9 mouse cellular contexts compared by ENCODE assay signal in the genomic region with DNA sequence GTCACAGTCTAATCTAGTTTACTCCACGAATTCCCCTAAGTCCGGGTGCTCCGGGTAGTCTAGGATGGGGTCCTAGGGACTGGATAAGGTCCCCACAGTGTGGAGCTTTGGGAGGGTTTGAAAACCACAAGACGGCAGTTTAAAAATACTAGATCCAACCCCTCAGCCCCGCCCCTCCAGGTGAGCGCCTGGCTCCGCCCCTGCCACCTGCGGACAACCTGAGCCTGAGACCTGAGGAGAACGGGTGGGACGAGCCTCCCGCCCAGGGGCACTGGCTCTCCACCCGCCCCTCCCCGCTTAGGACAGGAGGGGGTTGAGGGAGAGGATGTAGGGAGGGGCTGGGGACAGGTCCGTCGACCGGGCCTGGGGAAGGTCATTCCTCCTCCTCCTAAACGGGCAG. TPM values are rescaled to one million over a fixed set of nuclear protein-coding genes. Genes with fewer than 3 reads are reported as not detected.
DNase-seq lines count a peak whose midpoint lies in the region; ATAC-seq and TF ChIP-seq lines count a peak whose summit lies in the region.
"Had no signal": no experiment of that assay in that cellular context is flagged by ENCODE, and none has a peak within 500 bp of the region (broad histone marks: within the 10 kb centered on the region; RNA-seq: fewer than 3 reads in every experiment).

No protein-coding gene starts in this region.

- H3K4me2 ChIP-seq in lung, postnatal 0 days (replicated peaks; ENCODE audit: low read depth, low read length) = peak overlapping the region; percentile 75

- no peak for DNase-seq in ES-E14 (ENCODE audit: low read depth, low spot score)
- no peak for DNase-seq in forebrain, embryonic 10.5 days (ENCODE audit: extremely low spot score, low spot score)
- DNase-seq in kidney, adult 9 months = peak; percentile 77
- DNase-seq in lung, postnatal 0 days (ENCODE audit: low spot score) = peak; percentile 71
- no peak for DNase-seq in retina, postnatal 1 day
- no peak for DNase-seq in right cerebral cortex, adult 2 months (ENCODE audit: low spot score in 2 of 2)
- DNase-seq in layer of hippocampus, postnatal 14 days (ENCODE audit: low spot score in 2 of 2) = no peak
- no peak for DNase-seq in thymus, postnatal 10 days (ENCODE audit: low spot score in 2 of 2)

- TF ChIP-seq CTCF in lung, postnatal 0 days (IDR thresholded peaks at IDR 0.05) = no peak

- H3K9me3 ChIP-seq in ES-E14 (ENCODE audit: control insufficient read depth, insufficient read depth, low read depth, low read length) = no peaks in the 10 kb centered on the region
- no peaks in the 10 kb centered on the region for H3K9me3 ChIP-seq in forebrain, embryonic 10.5 days
- no peaks in the 10 kb centered on the region for H3K9me3 ChIP-seq in lung, postnatal 0 days (ENCODE audit: low read length)
- H3K9me3 ChIP-seq: neural tube, embryonic 13.5 days had no signal

- WGBS in forebrain, embryonic 10.5 days = 10% methylated on average over 17 of the region's 17 CpGs
- 7% methylated on average over 17 of the region's 17 CpGs for WGBS in lung, postnatal 0 days

- H3K27ac ChIP-seq in ES-E14 (ENCODE audit: insufficient read depth, low read depth, low read length, poor library complexity, severe bottlenecking) = peak overlapping the region; percentile 16
- peak overlapping the region; percentile 87; the same call in 1 of the 2 replicates for H3K27ac ChIP-seq in forebrain, embryonic 10.5 days
- H3K27ac ChIP-seq in lung, postnatal 0 days (ENCODE audit: low read length) = peak overlapping the region; percentile 77
- H3K27ac ChIP-seq: neural tube, embryonic 13.5 days had no signal

- H3K36me3 ChIP-seq in ES-E14 (ENCODE audit: control insufficient read depth, insufficient read depth, low read length, poor library complexity, severe bottlenecking) = peaks cover 6% of the 10 kb centered on the region; the same call in 1 of the 2 replicates
- H3K36me3 ChIP-seq in forebrain, embryonic 10.5 days (replicated peaks) = 0 out of 2 replicates have a peak, but pooled peaks cover 6% of the 10 kb centered on the region
- no peaks in the 10 kb centered on the region for H3K36me3 ChIP-seq in lung, postnatal 0 days (ENCODE audit: insufficient read depth, low read length)
- H3K36me3 ChIP-seq: neural tube, embryonic 13.5 days had no signal

- ATAC-seq in lung, postnatal 0 days = peak; percentile 42

- no peak for TF ChIP-seq EP300 in lung, postnatal 0 days (IDR thresholded peaks at IDR 0.05)

- H3K27me3 ChIP-seq in forebrain, embryonic 10.5 days (ENCODE audit: poor library complexity, severe bottlenecking) = peaks cover 84% of the 10 kb centered on the region
- peaks cover 16% of the 10 kb centered on the region; the same call in 1 of the 2 replicates for H3K27me3 ChIP-seq in lung, postnatal 0 days (replicated peaks; ENCODE audit: insufficient read depth, low read length)

- peak overlapping the region; percentile 42; the same call in 1 of the 2 replicates for H3K9ac ChIP-seq in ES-E14 (ENCODE audit: insufficient read depth, low read depth, low read length, poor library complexity, severe bottlenecking)
- H3K9ac ChIP-seq in lung, postnatal 0 days (replicated peaks; ENCODE audit: low read depth) = no peak overlapping the region

- in situ Hi-C loops in ES-E14 (cut with MboI; ENCODE audit: low sequenced_read_pairs in 2 of 2, unreplicated experiment in 2 of 2) = no loop called here

- peaks cover 0 to 37% of the 10 kb centered on the region in 2 experiments; a peak in 2 of 4 replicates for H3K4me1 ChIP-seq in ES-E14 (ENCODE audit: control insufficient read depth in 2 of 2, insufficient read depth in 2 of 2, low read length in 2 of 2, poor library complexity in 1 of 2)
- peaks cover 50% of the 10 kb centered on the region for H3K4me1 ChIP-seq in forebrain, embryonic 10.5 days
- 0 out of 2 replicates have a peak, but pooled peaks cover 17% of the 10 kb centered on the region for H3K4me1 ChIP-seq in lung, postnatal 0 days (ENCODE audit: insufficient read depth, low read depth, low read length)

- peak overlapping the region; percentile 65 to 67 for H3K4me3 ChIP-seq in ES-E14 (ENCODE audit: insufficient read depth in 1 of 2, low read depth in 1 of 2, low read length in 2 of 2, poor library complexity in 1 of 2, severe bottlenecking in 1 of 2)
- peak overlapping the region; percentile 62 for H3K4me3 ChIP-seq in forebrain, embryonic 10.5 days
- H3K4me3 ChIP-seq in lung, postnatal 0 days (ENCODE audit: low read depth, low read length) = peak overlapping the region; percentile 46

TF ChIP-seq in ES-E14, 5 proteins besides CTCF, POLR2A, EP300 and RAD21:
- TF ChIP-seq ZNF384 (IDR thresholded peaks at IDR 0.05; ENCODE audit: low read depth, low read length) (no peak), HCFC1 (IDR thresholded peaks at IDR 0.05; ENCODE audit: borderline replicate concordance, insufficient read depth, low read length) (no peak), ZC3H11A (IDR thresholded peaks at IDR 0.05; ENCODE audit: borderline replicate concordance, low read depth, low read length) (no peak), MAFK (IDR thresholded peaks at IDR 0.05; ENCODE audit: insufficient read depth, low read depth, low read length) (no peak), CHD2 (IDR thresholded peaks at IDR 0.05; ENCODE audit: low read depth, low read length) (no peak)

RNA-seq across cellular contexts. Expression of a gene that starts 6.7 kb away (rescaled TPM):
- total RNA-seq in ES-E14 (2012; rRNA removed) = 5.2 and 15.2 TPM in 2 replicates
- polyA plus RNA-seq in forebrain, embryonic 10.5 days (2016; fragmentation: Nextera tagmentation; extraction: Ambion mirVana) = 8.8 and 10.1 TPM in 2 replicates
- 24.1 and 30.8 TPM in 2 replicates for polyA plus RNA-seq in lung, postnatal 0 days (2015; fragmentation: Nextera tagmentation; extraction: Ambion mirVana)
- total RNA-seq in layer of hippocampus, postnatal 14 days (2021) = 1 to 10 TPM; 1.6 to 2.5 TPM

RNA-seq across cellular contexts. Expression of a gene that starts 8.0 kb away (rescaled TPM):
- total RNA-seq in ES-E14 (2012; rRNA removed) = 27.3 and 34.6 TPM in 2 replicates
- polyA plus RNA-seq in forebrain, embryonic 10.5 days (2016; fragmentation: Nextera tagmentation; extraction: Ambion mirVana) = 60.6 and 62.1 TPM in 2 replicates
- polyA plus RNA-seq in lung, postnatal 0 days (2015; fragmentation: Nextera tagmentation; extraction: Ambion mirVana) = 31.2 and 32.4 TPM in 2 replicates
- 100 to 1,000 TPM; 330 to 352 TPM for total RNA-seq in layer of hippocampus, postnatal 14 days (2021)

RNA-seq across cellular contexts. Expression of a gene that starts 18.0 kb away (rescaled TPM):
- total RNA-seq in ES-E14 (2012; rRNA removed) = 72.3 and 90.2 TPM in 2 replicates
- 51.9 and 52.1 TPM in 2 replicates for polyA plus RNA-seq in forebrain, embryonic 10.5 days (2016; fragmentation: Nextera tagmentation; extraction: Ambion mirVana)
- 47.9 and 49.4 TPM in 2 replicates for polyA plus RNA-seq in lung, postnatal 0 days (2015; fragmentation: Nextera tagmentation; extraction: Ambion mirVana)
- total RNA-seq in layer of hippocampus, postnatal 14 days (2021) = 10 to 100 TPM; 39.9 to 41.8 TPM

RNA-seq across cellular contexts. Expression of a gene that starts 18.0 kb away (rescaled TPM):
- 114 and 138 TPM in 2 replicates for total RNA-seq in ES-E14 (2012; rRNA removed)
- polyA plus RNA-seq in forebrain, embryonic 10.5 days (2016; fragmentation: Nextera tagmentation; extraction: Ambion mirVana) = 217 TPM in 2 replicates
- polyA plus RNA-seq in lung, postnatal 0 days (2015; fragmentation: Nextera tagmentation; extraction: Ambion mirVana) = 132 and 162 TPM in 2 replicates
- 10 to 100 TPM; 36.5 to 50.4 TPM for total RNA-seq in layer of hippocampus, postnatal 14 days (2021)

RNA-seq across cellular contexts. Expression of a gene that starts 32.0 kb away (rescaled TPM):
- 0.85 and 5.0 TPM in 2 replicates for total RNA-seq in ES-E14 (2012; rRNA removed)
- 3.7 and 5.0 TPM in 2 replicates for polyA plus RNA-seq in forebrain, embryonic 10.5 days (2016; fragmentation: Nextera tagmentation; extraction: Ambion mirVana)
- polyA plus RNA-seq in lung, postnatal 0 days (2015; fragmentation: Nextera tagmentation; extraction: Ambion mirVana) = 1.5 and 1.6 TPM in 2 replicates
- 100 to 1,000 TPM; 246 to 268 TPM for total RNA-seq in layer of hippocampus, postnatal 14 days (2021)

Comparison
In these comparisons a context has a peak if more than half of its experiments do, and no peak if none do; other contexts are left out.
1. DNase-seq: peak in kidney, adult 9 months (single experiment) and lung, postnatal 0 days (single experiment); none in ES-E14 (single experiment), forebrain, embryonic 10.5 days (single experiment), retina, postnatal 1 day (single experiment), right cerebral cortex, adult 2 months (0 of 2), layer of hippocampus, postnatal 14 days (0 of 2) and thymus, postnatal 10 days (0 of 2).
2. H3K27ac ChIP-seq: peak in every context shown above with its lines; median percentile 87 in forebrain, embryonic 10.5 days; 77 in lung, postnatal 0 days; 16 in ES-E14.
3. Peak in every context shown above with its lines, with median percentiles within 50 percentile points of each other: H3K4me3 ChIP-seq.